Mouse (Mus musculus): ENCODE data around the gene Atl2. TPM values are rescaled to one million over a fixed set of nuclear protein-coding genes. Genes with fewer than 3 reads are reported as not detected.

The Atl2 gene
- total and polyA plus RNA-seq, 3 experiments = 18.0 to 43.3 (median 37.1) TPM

DNA sequence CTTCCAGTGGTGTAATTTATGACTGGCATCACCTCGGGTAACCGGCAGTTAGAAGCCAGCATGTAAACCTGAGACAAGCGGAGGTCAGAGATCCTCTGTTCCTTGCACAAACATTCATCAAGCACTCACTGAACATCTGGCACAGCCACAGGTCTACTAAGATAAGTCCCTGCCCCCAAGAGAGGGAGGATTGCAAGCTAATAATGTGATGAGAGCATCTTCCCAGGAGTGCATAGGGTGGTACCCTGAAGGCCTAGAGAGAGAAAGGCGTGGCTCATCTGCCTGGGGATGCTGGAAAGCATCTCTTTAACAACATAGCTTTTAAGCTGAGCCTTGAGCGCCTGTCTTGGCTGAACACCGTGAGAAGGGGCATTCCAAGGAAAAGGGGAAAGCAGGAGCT is 48.9 kb upstream of the Atl2 start:
- in situ Hi-C loops (cut with MboI; ENCODE audit: low pct_ligation_motif_present, low pct_unique_long_range_greater_than_20kb, low sequenced_read_pairs) (loop anchor here (5.0 kb wide), 1 partner anchor 37 kb away; no protein-coding TSS in a partner anchor), dilution Hi-C loops (cut with MboI; ENCODE audit: extremely low pct_ligation_motif_present, extremely low pct_unique_long_range_greater_than_20kb, low sequenced_read_pairs) (no loop called here)
- Histone ChIP-seq H3K4me1 (ENCODE audit: control insufficient read depth in 1 of 2, insufficient read depth in 2 of 2) (peaks cover 16 to 33% of the 10 kb centered on the region in 2 experiments), H3K9me3 (replicated peaks; ENCODE audit: low read length) (no peaks in the 10 kb centered on the region), H3K4me2 (ENCODE audit: insufficient read depth, low read depth, poor library complexity, severe bottlenecking) (no peak overlapping the region), H3K9ac (ENCODE audit: insufficient read depth, low read depth) (no peak overlapping the region), H3K27ac (ENCODE audit: insufficient read depth, low read depth) (no peak overlapping the region), H3K27me3 (replicated peaks) (no peaks in the 10 kb centered on the region), H3K36me3 (replicated peaks in 1 of 2; ENCODE audit: control insufficient read depth in 1 of 2, insufficient read depth in 1 of 2, low read length in 1 of 2) (no peaks in the 10 kb centered on the region), H3K4me3 (replicated peaks in 1 of 3; ENCODE audit: low read depth in 2 of 3, low read length in 2 of 3, poor library complexity in 1 of 3) (no peak overlapping the region), H3K79me2 (replicated peaks; ENCODE audit: control insufficient read depth, extremely low read depth, insufficient read depth, poor library complexity, severe bottlenecking) (no peaks in the 10 kb centered on the region)
- DNase-seq (ENCODE audit: extremely low read depth) = no peak
- TF ChIP-seq MAX (IDR thresholded peaks at IDR 0.05; ENCODE audit: low read length) (no peak), IRF4 (IDR thresholded peaks at IDR 0.05; ENCODE audit: low read depth, low read length) (no peak)

GRCm38 (mm10) chr17:79942418-79942817 is 46.5 kb upstream of the Atl2 start:
- H3K27me3 ChIP-seq (replicated peaks) = no peaks in the 10 kb centered on the region
- in situ Hi-C loops (cut with MboI; ENCODE audit: low pct_ligation_motif_present, low pct_unique_long_range_greater_than_20kb, low sequenced_read_pairs) (no loop called here), dilution Hi-C loops (cut with MboI; ENCODE audit: extremely low pct_ligation_motif_present, extremely low pct_unique_long_range_greater_than_20kb, low sequenced_read_pairs) (no loop called here)
- H3K4me1 ChIP-seq (ENCODE audit: control insufficient read depth in 1 of 2, insufficient read depth in 2 of 2) = peaks cover 4 to 18% of the 10 kb centered on the region in 2 experiments
- H3K27ac ChIP-seq (ENCODE audit: insufficient read depth, low read depth) = no peak overlapping the region
- H3K79me2 ChIP-seq (replicated peaks; ENCODE audit: control insufficient read depth, extremely low read depth, insufficient read depth, poor library complexity, severe bottlenecking) = no peaks in the 10 kb centered on the region
- no peak overlapping the region for H3K9ac ChIP-seq (ENCODE audit: insufficient read depth, low read depth)
- no peak overlapping the region for H3K4me2 ChIP-seq (ENCODE audit: insufficient read depth, low read depth, poor library complexity, severe bottlenecking)
- no peak for TF ChIP-seq E2F4 (IDR thresholded peaks at IDR 0.05; ENCODE audit: insufficient replicate concordance, low read depth, low read length)
- DNase-seq (ENCODE audit: extremely low read depth) = no peak
- no peaks in the 10 kb centered on the region for H3K9me3 ChIP-seq (replicated peaks; ENCODE audit: low read length)
- no peak overlapping the region for H3K4me3 ChIP-seq (replicated peaks in 1 of 3; ENCODE audit: low read depth in 2 of 3, low read length in 2 of 3, poor library complexity in 1 of 3)
- no peaks in the 10 kb centered on the region for H3K36me3 ChIP-seq (replicated peaks in 1 of 2; ENCODE audit: control insufficient read depth in 1 of 2, insufficient read depth in 1 of 2, low read length in 1 of 2)

DNA sequence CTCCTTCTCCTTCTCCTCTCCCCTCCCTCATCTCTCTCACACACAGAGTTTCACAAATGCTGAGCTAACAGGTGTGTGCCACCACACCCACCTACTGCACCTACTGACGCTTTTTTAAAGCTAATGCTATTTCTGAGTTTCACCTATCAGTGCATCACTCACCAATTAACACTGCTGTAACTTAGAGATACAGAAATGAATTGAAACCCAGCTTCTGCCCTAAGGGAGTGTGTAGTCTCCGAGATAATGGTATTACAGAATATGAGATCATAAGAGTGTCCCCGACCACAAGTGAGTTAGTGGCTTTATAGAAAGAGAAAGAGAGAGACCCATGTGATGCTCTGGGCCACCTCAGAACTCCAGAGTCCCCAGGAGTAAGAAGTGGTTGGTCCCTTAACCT is 43.2 kb upstream of the Atl2 start:
- DNase-seq (ENCODE audit: extremely low read depth) = no peak
- Histone ChIP-seq H3K27ac (ENCODE audit: insufficient read depth, low read depth) (no peak overlapping the region), H3K36me3 (replicated peaks in 1 of 2; ENCODE audit: control insufficient read depth in 1 of 2, insufficient read depth in 1 of 2, low read length in 1 of 2) (no peaks in the 10 kb centered on the region), H3K4me3 (replicated peaks in 1 of 3; ENCODE audit: low read depth in 2 of 3, low read length in 2 of 3, poor library complexity in 1 of 3) (no peak overlapping the region), H3K4me2 (ENCODE audit: insufficient read depth, low read depth, poor library complexity, severe bottlenecking) (no peak overlapping the region), H3K9me3 (replicated peaks; ENCODE audit: low read length) (no peaks in the 10 kb centered on the region), H3K79me2 (replicated peaks; ENCODE audit: control insufficient read depth, extremely low read depth, insufficient read depth, poor library complexity, severe bottlenecking) (no peaks in the 10 kb centered on the region), H3K4me1 (ENCODE audit: control insufficient read depth in 1 of 2, insufficient read depth in 2 of 2) (peaks cover 8 to 21% of the 10 kb centered on the region in 2 experiments), H3K9ac (ENCODE audit: insufficient read depth, low read depth) (no peak overlapping the region), H3K27me3 (replicated peaks) (no peaks in the 10 kb centered on the region)
- in situ Hi-C loops (cut with MboI; ENCODE audit: low pct_ligation_motif_present, low pct_unique_long_range_greater_than_20kb, low sequenced_read_pairs) = no loop called here
- TF ChIP-seq MAFK (IDR thresholded peaks at IDR 0.05; ENCODE audit: insufficient replicate concordance, low read length) (no peak), ZNF384 (IDR thresholded peaks at IDR 0.05; ENCODE audit: low read depth, low read length) (no peak), UBTF (IDR thresholded peaks at IDR 0.05; ENCODE audit: low read depth, low read length) (no peak), CHD2 (IDR thresholded peaks at IDR 0.05; ENCODE audit: low read length) (no peak), NELFE (IDR thresholded peaks at IDR 0.05; ENCODE audit: low read depth, low read length) (no peak), JUND (conservative IDR thresholded peaks at IDR 0.05; ENCODE audit: low read depth, low read length) (no peak), ZC3H11A (IDR thresholded peaks at IDR 0.05; ENCODE audit: low read depth, low read length) (no peak), BHLHE40 (IDR thresholded peaks at IDR 0.05; ENCODE audit: low read depth, low read length) (no peak), ELF1 (IDR thresholded peaks at IDR 0.05; ENCODE audit: low read depth, low read length) (no peak), ZMIZ1 (IDR thresholded peaks at IDR 0.05; ENCODE audit: low read depth, low read length) (no peak), MYC (IDR thresholded peaks at IDR 0.05; ENCODE audit: low read depth, low read length) (no peak), USF2 (conservative IDR thresholded peaks at IDR 0.05; ENCODE audit: low read depth, low read length) (no peak), CTCF (conservative IDR thresholded peaks at IDR 0.05 in 1 of 2, IDR thresholded peaks at IDR 0.05 in 1 of 2; ENCODE audit: low read depth in 2 of 2, low read length in 2 of 2) (no peak), JUN (IDR thresholded peaks at IDR 0.05; ENCODE audit: insufficient read depth, low read depth, low read length) (no peak), TCF12 (IDR thresholded peaks at IDR 0.05; ENCODE audit: low read depth, low read length) (no peak), RAD21 (IDR thresholded peaks at IDR 0.05; ENCODE audit: low read depth, low read length) (no peak), ZKSCAN1 (IDR thresholded peaks at IDR 0.05; ENCODE audit: borderline replicate concordance, low read depth, low read length) (no peak), NRF1 (IDR thresholded peaks at IDR 0.05; ENCODE audit: low read depth, low read length) (no peak), EP300 (IDR thresholded peaks at IDR 0.05; ENCODE audit: low read length) (no peak)
- dilution Hi-C loops (cut with MboI; ENCODE audit: extremely low pct_ligation_motif_present, extremely low pct_unique_long_range_greater_than_20kb, low sequenced_read_pairs) = no loop called here

All from CH12.LX (cell line).